Mouse (Mus musculus) stomach, embryonic 14.5 days (tissue): ENCODE measurements around the gene Tgfbr3. TPM values are rescaled to one million over a fixed set of nuclear protein-coding genes. Genes with fewer than 3 reads are reported as not detected.

ENCODE experiments used
- ATAC-seq: fragments of 200-750 bp; cut with Nextera tagmentation; 2 replicates; pipeline ENCODE4 v1.8.0; 2017; ENCODE audit warnings: low read depth, moderate TSS enrichment; ENCODE audit not compliant: insufficient number of reproducible peaks, insufficient read depth, low FRiP score
- H3K27ac ChIP-seq: fragments of 300-500 bp; sonication (generic); 2 replicates; pipeline ENCODE4 v1.5.1; 2014; ENCODE audit warnings: mild to moderate bottlenecking, low read length, moderate library complexity, mixed read lengths
- H3K27me3 ChIP-seq: fragments of 300-500 bp; sonication (generic); 2 replicates; pipeline ENCODE4 v1.6.1; 2014; ENCODE audit warnings: low read length, control low read depth, mixed read lengths; ENCODE audit not compliant: control insufficient read depth, insufficient read depth
- H3K36me3 ChIP-seq: fragments of 300-500 bp; sonication (generic); 2 replicates; pipeline ENCODE4 v1.6.1; 2014; ENCODE audit warnings: mild to moderate bottlenecking, control low read depth, low read length, moderate library complexity, mixed read lengths; ENCODE audit not compliant: control insufficient read depth, insufficient read depth
- H3K4me1 ChIP-seq: fragments of 300-500 bp; sonication (generic); 2 replicates; pipeline ENCODE4 v1.6.1; 2014; ENCODE audit warnings: low read length, control low read depth, mixed read lengths; ENCODE audit not compliant: control insufficient read depth, insufficient read depth
- H3K4me2 ChIP-seq: fragments of 300-500 bp; sonication (generic); replicated peaks from 2 replicates; pipeline ENCODE4 v1.6.1; 2014; ENCODE audit warnings: low read depth, low read length, control low read depth
- H3K4me3 ChIP-seq: fragments of 300-500 bp; sonication (generic); 2 replicates; pipeline ENCODE4 v1.5.1; 2014; ENCODE audit warnings: low read depth, low read length, control low read depth
- H3K9ac ChIP-seq: fragments of 300-500 bp; sonication (generic); replicated peaks from 2 replicates; pipeline ENCODE4 v1.6.1; 2014; ENCODE audit warnings: low read depth, mild to moderate bottlenecking, control low read depth, low read length, moderate library complexity, mixed read lengths
- H3K9me3 ChIP-seq: fragments of 300-500 bp; sonication (generic); 2 replicates; pipeline ENCODE4 v1.6.1; 2016; ENCODE audit warnings: low read depth, low read length, control low read depth; ENCODE audit not compliant: control insufficient read depth
- WGBS: fragments of 180-500 bp; shearing (Covaris S2); extraction: QIAGEN DNeasy Blood & Tissue Kit; methylation state at CpG from one replicate; pipeline ENCODE4 v1.1.7; 2014; 5-methylcytosine and 5-hydroxymethylcytosine counted together
- polyA plus RNA-seq: library from polyadenylated mRNA; unstranded; fragments of >200 nt; fragmentation: Nextera tagmentation; extraction: Ambion mirVana; gene quantifications from 2 replicates; pipeline ENCODE4 v1.2.1, GENCODE M21; 2014

Gene Tgfbr3
- polyA plus RNA-seq, 1 experiment from 2014 or later = 34.5 TPM

DNA sequence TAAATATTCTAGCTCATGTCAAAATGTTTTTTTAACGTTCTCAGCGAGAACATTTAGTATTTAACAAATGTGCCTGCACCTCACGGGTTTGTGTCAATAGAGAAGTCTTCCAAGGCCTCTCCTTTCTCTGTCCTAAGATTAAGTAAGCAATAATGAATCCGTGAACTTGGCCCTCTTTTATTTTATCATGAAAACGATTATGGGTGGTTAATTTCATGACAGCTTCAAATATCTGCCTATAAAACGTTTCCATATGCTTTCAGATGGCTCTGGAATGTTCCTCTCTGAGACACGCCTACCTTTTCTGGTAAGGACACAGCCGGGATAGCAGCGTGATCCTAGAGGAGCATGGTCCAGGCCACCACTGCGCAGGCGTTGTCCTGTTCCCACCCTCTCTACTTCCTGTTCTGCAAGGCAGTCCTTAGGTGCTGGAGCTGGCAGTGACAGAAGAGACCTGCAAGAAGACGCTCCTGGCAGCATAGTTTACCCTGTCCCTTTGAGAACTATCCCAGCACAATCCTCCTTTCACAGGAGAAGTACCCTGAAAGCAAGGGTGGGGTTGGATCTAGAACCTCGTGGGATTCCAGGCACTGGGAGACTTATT lies 214.3 kb downstream of the Tgfbr3 start:
- 64% methylated on average over 13 of the region's 13 CpGs for WGBS

DNA sequence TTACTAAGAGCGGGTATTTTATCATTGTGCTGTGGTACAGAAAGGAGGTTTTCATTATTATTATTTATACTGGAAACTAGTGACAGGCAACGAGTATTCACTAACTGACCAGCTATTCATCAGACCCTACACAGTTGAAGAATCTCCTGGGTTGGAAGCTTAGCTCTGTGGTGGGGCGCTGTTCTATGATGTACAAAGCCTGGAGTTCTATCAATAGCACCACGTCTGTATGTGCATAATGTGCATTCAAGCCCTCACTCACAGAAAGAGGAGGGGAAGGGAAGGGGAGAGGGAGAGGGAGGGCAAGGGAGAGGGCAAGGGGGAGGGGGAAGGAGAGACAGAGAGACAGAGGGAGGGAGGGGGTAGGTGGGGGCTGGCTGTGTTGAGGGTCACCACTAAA lies 215.1 kb downstream of the Tgfbr3 start:
- H3K27me3 ChIP-seq = no peaks in the 10 kb centered on the region
- H3K27ac ChIP-seq = no peak overlapping the region
- H3K9me3 ChIP-seq = no peaks in the 10 kb centered on the region
- H3K9ac ChIP-seq = no peak overlapping the region
- WGBS = 57% methylated on average over 4 of the region's 4 CpGs
- H3K36me3 ChIP-seq = no peaks in the 10 kb centered on the region
- H3K4me1 ChIP-seq = peaks cover 11% of the 10 kb centered on the region
- no peak for ATAC-seq
- H3K4me3 ChIP-seq = no peak overlapping the region
- H3K4me2 ChIP-seq = no peak overlapping the region

More for the DNA sequence above, 214.3 kb downstream of the Tgfbr3 start:
- H3K4me3 ChIP-seq = no peak overlapping the region
- no peaks in the 10 kb centered on the region for H3K9me3 ChIP-seq
- H3K36me3 ChIP-seq = no peaks in the 10 kb centered on the region
- H3K4me1 ChIP-seq = peaks cover 18% of the 10 kb centered on the region
- no peaks in the 10 kb centered on the region for H3K27me3 ChIP-seq
- H3K9ac ChIP-seq = no peak overlapping the region
- no peak overlapping the region for H3K27ac ChIP-seq
- no peak overlapping the region for H3K4me2 ChIP-seq
- ATAC-seq = no peak

DNA sequence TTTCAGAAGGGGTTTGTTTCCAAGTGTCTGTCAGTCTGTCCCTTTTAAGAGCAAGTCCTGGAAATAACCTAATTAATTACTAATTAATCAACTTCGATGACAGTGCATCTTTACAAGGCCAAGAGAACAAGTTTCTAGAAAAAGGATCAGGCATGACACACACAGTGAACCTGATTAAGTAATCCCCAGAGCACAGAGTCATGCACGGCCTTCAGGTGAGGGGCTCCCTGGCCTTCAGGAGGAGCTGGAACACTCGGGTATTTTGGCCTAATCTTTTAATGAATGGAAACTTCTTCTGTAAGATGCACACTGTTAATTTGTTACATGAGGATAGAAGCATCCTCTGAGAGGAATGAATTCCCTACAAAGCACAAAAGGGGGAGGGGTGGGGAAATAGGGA lies 215.9 kb downstream of the Tgfbr3 start:
- Histone ChIP-seq H3K4me2 (no peak overlapping the region), H3K4me1 (peaks cover 4% of the 10 kb centered on the region; the same call in 1 of the 2 replicates), H3K4me3 (no peak overlapping the region), H3K9ac (no peak overlapping the region), H3K36me3 (no peaks in the 10 kb centered on the region), H3K27me3 (no peaks in the 10 kb centered on the region), H3K27ac (no peak overlapping the region), H3K9me3 (no peaks in the 10 kb centered on the region)
- no peak for ATAC-seq
- WGBS = 48% methylated on average over 3 of the region's 3 CpGs

DNA sequence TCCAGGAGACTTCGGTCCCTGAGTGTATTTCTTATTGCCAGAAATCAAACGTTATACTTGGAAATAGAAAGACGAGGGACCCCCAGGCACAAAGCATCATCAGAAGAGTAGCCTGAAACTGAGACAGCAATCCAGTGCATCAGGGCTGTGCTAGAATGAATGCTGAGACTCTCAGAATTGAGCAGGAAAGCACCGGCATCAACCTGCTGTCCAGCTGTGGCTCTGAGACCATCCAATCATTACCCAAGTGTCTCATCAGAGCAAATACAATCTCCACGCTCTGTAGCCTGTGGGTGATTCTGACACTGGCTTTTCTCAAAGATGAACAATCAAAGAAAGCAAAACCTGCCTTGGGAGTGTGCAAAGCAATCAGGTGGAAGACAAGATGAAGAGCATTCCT lies 221.3 kb downstream of the Tgfbr3 start:
- no peak for ATAC-seq
- H3K27ac ChIP-seq = no peak overlapping the region
- H3K4me2 ChIP-seq = no peak overlapping the region
- no peaks in the 10 kb centered on the region for H3K4me1 ChIP-seq
- no peak overlapping the region for H3K9ac ChIP-seq
- 77% methylated on average over 5 of the region's 5 CpGs for WGBS
- H3K9me3 ChIP-seq = no peaks in the 10 kb centered on the region
- no peak overlapping the region for H3K4me3 ChIP-seq
- no peaks in the 10 kb centered on the region for H3K36me3 ChIP-seq
- H3K27me3 ChIP-seq = no peaks in the 10 kb centered on the region

DNA sequence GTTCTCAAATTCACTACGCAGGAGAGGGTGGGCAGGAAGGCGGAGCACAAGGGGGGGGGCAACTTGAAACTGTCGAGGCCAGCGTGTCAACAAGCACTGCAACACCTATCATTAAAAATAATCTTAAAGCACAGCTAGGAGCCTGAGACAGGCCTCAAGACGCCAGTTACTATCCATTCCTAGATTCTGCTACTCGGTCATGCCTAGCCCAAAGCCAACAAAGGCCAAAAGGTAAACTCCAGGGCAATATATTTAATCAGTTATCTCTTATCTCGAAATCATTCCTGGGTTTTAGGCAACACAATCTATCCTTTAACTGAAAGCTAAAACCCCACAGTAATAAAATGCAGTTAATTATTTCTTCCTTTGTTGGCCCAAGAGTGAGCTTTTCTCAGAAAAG lies 221.9 kb downstream of the Tgfbr3 start:
- H3K9me3 ChIP-seq = no peaks in the 10 kb centered on the region
- H3K9ac ChIP-seq = no peak overlapping the region
- no peak for ATAC-seq
- H3K36me3 ChIP-seq = no peaks in the 10 kb centered on the region
- H3K27ac ChIP-seq = no peak overlapping the region
- no peak overlapping the region for H3K4me2 ChIP-seq
- WGBS = 65% methylated on average over 7 of the region's 7 CpGs
- no peaks in the 10 kb centered on the region for H3K27me3 ChIP-seq
- H3K4me3 ChIP-seq = no peak overlapping the region
- H3K4me1 ChIP-seq = no peaks in the 10 kb centered on the region

DNA sequence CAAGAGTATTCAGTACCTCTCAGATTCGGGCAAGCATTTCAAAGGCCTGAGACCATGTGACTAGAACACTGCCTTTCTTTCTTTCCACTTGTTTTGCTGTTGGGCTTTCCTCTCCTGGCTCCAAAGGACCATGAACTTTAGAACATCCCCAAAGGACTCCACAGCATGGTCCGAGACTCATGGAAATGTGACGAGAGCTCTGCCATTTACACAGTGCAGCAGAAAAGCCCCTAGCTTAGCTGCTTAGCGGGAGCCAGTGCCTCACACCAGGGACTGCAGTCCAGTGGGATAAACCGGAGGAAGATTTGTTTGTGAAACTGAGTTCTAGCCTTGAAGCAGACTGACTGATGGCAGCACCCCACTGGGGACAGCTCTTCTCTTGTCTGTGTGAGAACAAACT lies 224.5 kb downstream of the Tgfbr3 start:
- Histone ChIP-seq H3K4me3 (no peak overlapping the region), H3K27me3 (no peaks in the 10 kb centered on the region), H3K4me2 (no peak overlapping the region), H3K36me3 (no peaks in the 10 kb centered on the region), H3K27ac (no peak overlapping the region), H3K9ac (no peak overlapping the region), H3K9me3 (no peaks in the 10 kb centered on the region), H3K4me1 (no peaks in the 10 kb centered on the region)
- 77% methylated on average over 5 of the region's 5 CpGs for WGBS
- ATAC-seq = no peak

DNA sequence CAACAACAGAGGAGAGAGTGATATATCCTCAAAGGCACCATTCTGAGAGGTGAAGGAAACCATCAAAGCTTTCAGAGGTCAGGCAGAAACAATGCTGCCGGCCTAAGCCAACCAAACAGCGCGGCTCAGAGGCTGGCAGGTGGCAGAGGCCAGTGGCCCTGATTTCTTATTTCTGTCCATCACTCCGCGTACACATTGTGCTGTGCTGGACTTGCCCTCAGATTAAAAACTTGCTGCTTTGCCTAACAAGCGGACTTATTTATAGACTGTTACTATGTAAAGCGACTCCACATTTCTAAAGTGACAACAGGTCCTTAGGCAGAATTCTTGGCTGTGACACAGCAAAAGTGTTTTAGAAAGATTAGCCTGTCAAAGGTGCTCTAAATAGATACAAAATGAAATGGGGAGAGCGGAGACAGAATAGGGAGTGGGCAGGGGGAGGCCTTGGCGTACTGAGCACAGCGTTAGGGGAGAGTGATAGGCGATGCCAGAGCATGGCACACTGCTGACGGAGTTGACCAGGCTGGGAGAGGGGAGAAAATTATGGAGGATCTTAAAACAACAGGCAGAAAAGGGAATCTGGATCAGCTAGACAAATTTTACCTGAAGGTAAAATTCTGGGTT lies 227.1 kb downstream of the Tgfbr3 start:
- ATAC-seq = no peak
- no peaks in the 10 kb centered on the region for H3K27me3 ChIP-seq
- 0 out of 2 replicates have a peak, but pooled peaks cover 3% of the 10 kb centered on the region for H3K4me1 ChIP-seq
- no peak overlapping the region for H3K4me3 ChIP-seq
- WGBS = 67% methylated on average over 12 of the region's 12 CpGs
- no peaks in the 10 kb centered on the region for H3K9me3 ChIP-seq
- H3K36me3 ChIP-seq = no peaks in the 10 kb centered on the region
- no peak overlapping the region for H3K4me2 ChIP-seq
- no peak overlapping the region for H3K9ac ChIP-seq
- no peak overlapping the region for H3K27ac ChIP-seq

DNA sequence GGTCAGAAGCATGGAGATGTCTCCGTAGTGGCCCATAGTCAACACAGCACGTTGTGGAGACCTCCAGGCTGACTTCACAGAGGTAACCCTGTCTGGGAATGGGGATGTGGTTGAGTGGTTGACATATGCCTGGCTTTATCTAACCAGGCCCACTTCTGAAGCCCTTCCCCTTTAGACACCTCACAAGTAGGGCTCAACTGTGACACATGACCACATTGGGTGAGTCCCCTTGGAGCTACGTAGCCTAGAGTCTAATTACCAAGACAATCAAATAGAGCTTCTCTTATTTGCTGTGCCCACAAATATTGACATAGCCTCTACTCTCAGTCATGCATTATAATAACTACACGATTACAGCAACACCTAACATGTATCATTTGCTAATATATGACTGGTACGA lies 229.9 kb downstream of the Tgfbr3 start:
- no peak overlapping the region for H3K4me2 ChIP-seq
- no peak for ATAC-seq
- no peak overlapping the region for H3K4me3 ChIP-seq
- 0 out of 2 replicates have a peak, but pooled peaks cover 6% of the 10 kb centered on the region for H3K4me1 ChIP-seq
- no peaks in the 10 kb centered on the region for H3K36me3 ChIP-seq
- 81% methylated on average over 5 of the region's 5 CpGs for WGBS
- H3K9me3 ChIP-seq = no peaks in the 10 kb centered on the region
- H3K9ac ChIP-seq = no peak overlapping the region
- no peak overlapping the region for H3K27ac ChIP-seq
- H3K27me3 ChIP-seq = no peaks in the 10 kb centered on the region

DNA sequence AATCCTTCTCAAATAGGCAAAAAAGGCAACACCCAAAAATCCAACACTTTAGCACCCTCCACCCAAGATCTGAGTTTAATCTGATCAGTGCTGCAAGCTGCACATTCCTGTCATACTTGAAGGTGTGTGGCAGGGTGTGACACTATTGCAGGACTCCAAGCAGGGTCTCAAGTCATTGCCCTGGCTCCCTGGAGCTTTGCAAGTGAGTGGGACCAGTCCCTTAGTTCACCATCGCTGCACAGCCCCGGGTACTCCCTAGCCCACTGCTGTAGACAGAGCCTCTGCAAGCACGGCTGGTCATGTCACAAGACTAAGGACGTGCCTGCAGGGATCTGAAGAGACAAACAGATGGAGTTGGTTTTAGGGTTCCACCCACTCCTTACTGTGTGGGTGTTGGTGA lies 230.8 kb downstream of the Tgfbr3 start:
- no peak overlapping the region for H3K4me3 ChIP-seq
- no peak overlapping the region for H3K27ac ChIP-seq
- no peaks in the 10 kb centered on the region for H3K27me3 ChIP-seq
- H3K9me3 ChIP-seq = no peaks in the 10 kb centered on the region
- no peak overlapping the region for H3K4me2 ChIP-seq
- no peaks in the 10 kb centered on the region for H3K36me3 ChIP-seq
- WGBS = 57% methylated on average over 4 of the region's 4 CpGs
- no peak overlapping the region for H3K9ac ChIP-seq
- no peak for ATAC-seq
- 0 out of 2 replicates have a peak, but pooled peaks cover 6% of the 10 kb centered on the region for H3K4me1 ChIP-seq
